Mouse (Mus musculus): ENCODE data around the gene Socs7. TPM values are rescaled to one million over a fixed set of nuclear protein-coding genes. Genes with fewer than 3 reads are reported as not detected.

The Socs7 gene
- total RNA-seq, 1 experiment: 14.5 TPM

DNA sequence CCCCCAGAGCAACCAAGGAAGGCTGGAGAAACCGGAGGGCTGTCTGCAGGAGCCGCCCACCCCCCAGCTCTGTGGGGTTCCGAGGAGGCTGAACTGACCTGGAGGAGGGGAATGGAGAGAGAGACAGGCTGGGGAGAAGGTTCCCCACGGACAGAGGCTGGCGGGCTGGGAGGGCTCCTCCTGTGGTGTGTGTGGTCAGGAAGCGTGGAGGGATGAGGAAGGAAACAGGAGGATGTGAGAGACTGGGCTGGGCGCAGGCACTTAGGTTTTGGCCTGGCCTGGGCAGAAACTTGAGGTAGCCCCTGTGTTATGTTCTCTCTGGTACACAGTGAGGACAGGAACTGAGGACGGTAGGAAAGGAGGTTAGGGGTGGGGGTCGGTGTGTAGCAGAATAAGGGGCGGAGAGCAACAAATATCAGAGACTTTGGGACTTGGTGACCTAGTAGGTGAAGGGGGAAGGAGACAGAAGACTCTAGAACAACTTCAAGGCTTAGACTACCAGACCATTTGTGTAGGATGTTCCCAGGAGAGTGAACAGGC is 50.5 kb downstream of the Socs7 start:
- in situ Hi-C loops (cut with MboI; ENCODE audit: low sequenced_read_pairs in 2 of 2, unreplicated experiment in 2 of 2): no loop called here
- Histone ChIP-seq H3K4me3 (ENCODE audit: insufficient read depth in 1 of 2, low read depth in 1 of 2, low read length in 2 of 2, poor library complexity in 1 of 2, severe bottlenecking in 1 of 2) (peak overlapping the region; percentile 41 to 56), H3K9ac (ENCODE audit: insufficient read depth, low read depth, low read length, poor library complexity, severe bottlenecking) (peak overlapping the region; percentile 72; the same call in 1 of the 2 replicates), H3K9me3 (ENCODE audit: control insufficient read depth, insufficient read depth, low read depth, low read length) (no peaks in the 10 kb centered on the region), H3K36me3 (ENCODE audit: control insufficient read depth, insufficient read depth, low read length, poor library complexity, severe bottlenecking) (no peaks in the 10 kb centered on the region; the same call in 1 of the 2 replicates), H3K27ac (ENCODE audit: insufficient read depth, low read depth, low read length, poor library complexity, severe bottlenecking) (peak overlapping the region; percentile 89), H3K4me1 (ENCODE audit: control insufficient read depth in 2 of 2, insufficient read depth in 2 of 2, low read length in 2 of 2, poor library complexity in 1 of 2) (peaks cover 16 to 38% of the 10 kb centered on the region in 2 experiments)
- no peak for DNase-seq (ENCODE audit: low read depth, low spot score)
- TF ChIP-seq HCFC1 (IDR thresholded peaks at IDR 0.05; ENCODE audit: borderline replicate concordance, insufficient read depth, low read length) (no peak), ZNF384 (IDR thresholded peaks at IDR 0.05; ENCODE audit: low read depth, low read length) (no peak), CHD2 (IDR thresholded peaks at IDR 0.05; ENCODE audit: low read depth, low read length) (no peak), ZC3H11A (IDR thresholded peaks at IDR 0.05; ENCODE audit: borderline replicate concordance, low read depth, low read length) (no peak), MAFK (IDR thresholded peaks at IDR 0.05; ENCODE audit: insufficient read depth, low read depth, low read length) (no peak)

DNA sequence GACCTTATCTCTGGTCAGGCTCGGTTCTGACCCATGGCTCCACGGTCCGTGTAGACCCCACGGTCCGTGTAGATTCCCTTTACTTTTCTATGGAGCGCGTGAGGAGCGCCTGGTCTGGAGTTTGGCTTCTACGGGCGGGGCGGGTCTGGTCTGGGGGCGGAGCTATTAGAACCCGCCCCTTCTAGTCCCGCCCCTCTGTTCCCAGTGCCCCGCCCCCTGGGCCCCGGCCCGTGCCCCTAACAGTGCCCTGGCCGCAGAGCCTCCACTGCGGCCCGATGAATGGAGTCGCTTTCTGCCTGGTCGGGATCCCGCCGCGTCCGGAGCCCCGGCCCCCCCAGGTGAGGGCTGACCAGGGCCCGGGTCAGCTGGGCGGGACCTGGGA is 53.0 kb downstream of the Socs7 start, which contains the start of gene Arhgap23:
TSS of gene Arhgap23 (plus strand) at position 204 of the 382 bp plus-strand sequence.
- in situ Hi-C loops (cut with MboI; ENCODE audit: low sequenced_read_pairs in 2 of 2, unreplicated experiment in 2 of 2): no loop called here
- TF ChIP-seq HCFC1 (IDR thresholded peaks at IDR 0.05; ENCODE audit: borderline replicate concordance, insufficient read depth, low read length) (no peak), ZC3H11A (IDR thresholded peaks at IDR 0.05; ENCODE audit: borderline replicate concordance, low read depth, low read length) (no peak), CHD2 (IDR thresholded peaks at IDR 0.05; ENCODE audit: low read depth, low read length) (no peak), ZNF384 (IDR thresholded peaks at IDR 0.05; ENCODE audit: low read depth, low read length) (no peak), MAFK (IDR thresholded peaks at IDR 0.05; ENCODE audit: insufficient read depth, low read depth, low read length) (no peak)
- DNase-seq (ENCODE audit: low read depth, low spot score): no peak
- Histone ChIP-seq H3K4me1 (ENCODE audit: control insufficient read depth in 2 of 2, insufficient read depth in 2 of 2, low read length in 2 of 2, poor library complexity in 1 of 2) (peaks cover 16 to 41% of the 10 kb centered on the region in 2 experiments), H3K27ac (ENCODE audit: insufficient read depth, low read depth, low read length, poor library complexity, severe bottlenecking) (peak within 1 kb of the TSS; percentile 71), H3K4me3 (ENCODE audit: insufficient read depth in 1 of 2, low read depth in 1 of 2, low read length in 2 of 2, poor library complexity in 1 of 2, severe bottlenecking in 1 of 2) (peak within 1 kb of the TSS; percentile 91 to 93), H3K36me3 (ENCODE audit: control insufficient read depth, insufficient read depth, low read length, poor library complexity, severe bottlenecking) (peaks cover 2% of the 10 kb centered on the region; the same call in 1 of the 2 replicates), H3K9ac (ENCODE audit: insufficient read depth, low read depth, low read length, poor library complexity, severe bottlenecking) (peak within 1 kb of the TSS; percentile 79), H3K9me3 (ENCODE audit: control insufficient read depth, insufficient read depth, low read depth, low read length) (no peaks in the 10 kb centered on the region)

DNA sequence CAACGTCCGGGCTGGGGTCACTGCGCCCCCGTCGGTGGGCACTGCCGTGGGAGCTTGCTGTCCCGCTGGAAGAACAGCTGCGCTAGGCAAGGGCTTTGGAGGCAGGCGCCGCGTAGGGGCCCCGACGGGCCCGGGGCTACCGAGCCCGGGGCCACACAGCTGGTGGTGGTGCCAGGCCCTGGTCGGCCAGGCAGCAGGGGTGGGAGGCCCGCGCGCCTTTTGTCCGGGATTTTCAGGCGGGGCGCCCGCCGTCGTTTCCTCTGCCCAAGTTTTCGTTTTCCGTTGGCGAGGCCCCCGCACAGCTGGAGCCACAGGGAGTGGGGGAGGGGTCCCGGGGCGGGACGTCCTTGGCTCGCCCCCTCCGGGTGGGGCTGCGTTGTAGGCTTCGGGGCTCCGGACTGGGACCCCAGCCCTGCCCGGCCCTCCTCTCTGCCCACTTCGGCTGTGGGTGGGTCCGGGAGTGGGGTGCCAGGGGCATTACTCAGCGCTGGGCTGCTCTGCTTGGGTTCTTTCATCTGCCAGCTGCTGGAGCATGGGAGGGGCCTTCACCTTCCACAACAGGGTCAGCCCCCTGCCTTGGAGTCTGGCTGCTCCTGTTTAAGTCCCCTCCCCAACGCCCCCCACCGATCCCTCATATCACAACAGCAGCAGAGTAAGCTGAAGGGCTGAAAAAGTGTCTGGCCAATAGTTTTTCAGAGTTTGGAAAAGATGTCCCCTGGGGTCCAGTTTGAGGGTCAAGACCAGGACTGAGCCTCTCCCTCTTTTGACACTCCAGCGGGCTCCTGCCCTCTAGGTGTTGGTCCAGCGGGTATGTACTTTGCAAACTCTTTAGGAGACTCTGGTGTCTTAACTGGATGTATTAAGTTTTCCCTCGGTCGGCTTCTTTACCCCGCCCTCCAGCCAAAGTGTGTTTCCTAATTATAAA is 53.6 kb downstream of the Socs7 start:
- no peak for TF ChIP-seq HCFC1 (IDR thresholded peaks at IDR 0.05; ENCODE audit: borderline replicate concordance, insufficient read depth, low read length)
- TF ChIP-seq MAFK (IDR thresholded peaks at IDR 0.05; ENCODE audit: insufficient read depth, low read depth, low read length): no peak
- no peak for TF ChIP-seq ZC3H11A (IDR thresholded peaks at IDR 0.05; ENCODE audit: borderline replicate concordance, low read depth, low read length)
- no peak for TF ChIP-seq CHD2 (IDR thresholded peaks at IDR 0.05; ENCODE audit: low read depth, low read length)
- TF ChIP-seq ZNF384 (IDR thresholded peaks at IDR 0.05; ENCODE audit: low read depth, low read length): no peak
- Histone ChIP-seq H3K9ac (ENCODE audit: insufficient read depth, low read depth, low read length, poor library complexity, severe bottlenecking) (peak overlapping the region; percentile 79), H3K4me3 (ENCODE audit: insufficient read depth in 1 of 2, low read depth in 1 of 2, low read length in 2 of 2, poor library complexity in 1 of 2, severe bottlenecking in 1 of 2) (peak overlapping the region; percentile 91 to 93), H3K9me3 (ENCODE audit: control insufficient read depth, insufficient read depth, low read depth, low read length) (no peaks in the 10 kb centered on the region), H3K36me3 (ENCODE audit: control insufficient read depth, insufficient read depth, low read length, poor library complexity, severe bottlenecking) (peaks cover 2% of the 10 kb centered on the region; the same call in 1 of the 2 replicates), H3K27ac (ENCODE audit: insufficient read depth, low read depth, low read length, poor library complexity, severe bottlenecking) (peak overlapping the region; percentile 71), H3K4me1 (ENCODE audit: control insufficient read depth in 2 of 2, insufficient read depth in 2 of 2, low read length in 2 of 2, poor library complexity in 1 of 2) (peaks cover 16 to 39% of the 10 kb centered on the region in 2 experiments)
- in situ Hi-C loops (cut with MboI; ENCODE audit: low sequenced_read_pairs in 2 of 2, unreplicated experiment in 2 of 2): no loop called here
- no peak for DNase-seq (ENCODE audit: low read depth, low spot score)

DNA sequence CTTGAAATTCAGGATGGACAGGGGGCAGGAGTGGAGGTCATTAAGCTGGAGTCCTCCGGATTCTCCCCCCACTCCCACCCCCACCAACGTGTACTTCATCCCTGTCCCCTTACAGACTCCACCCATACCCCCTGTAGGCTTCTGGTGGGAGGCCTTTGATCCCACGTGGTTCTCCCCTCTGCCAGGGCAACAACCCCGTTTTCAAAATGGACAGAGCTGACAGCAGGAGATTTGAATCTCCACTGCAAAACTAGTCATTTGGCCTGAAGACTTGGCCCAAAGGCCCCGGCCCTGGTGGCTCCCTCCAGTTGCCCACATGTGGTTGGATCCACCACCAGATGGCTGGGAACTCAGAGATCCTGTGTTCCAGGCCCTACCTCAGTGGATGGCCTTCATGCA is 54.3 kb downstream of the Socs7 start:
- no peak for DNase-seq (ENCODE audit: low read depth, low spot score)
- Histone ChIP-seq H3K27ac (ENCODE audit: insufficient read depth, low read depth, low read length, poor library complexity, severe bottlenecking) (peak overlapping the region; percentile 33; the same call in 1 of the 2 replicates), H3K9ac (ENCODE audit: insufficient read depth, low read depth, low read length, poor library complexity, severe bottlenecking) (peak overlapping the region; percentile 79; the same call in 1 of the 2 replicates), H3K4me3 (ENCODE audit: insufficient read depth in 1 of 2, low read depth in 1 of 2, low read length in 2 of 2, poor library complexity in 1 of 2, severe bottlenecking in 1 of 2) (peak overlapping the region; percentile 91 to 93), H3K36me3 (ENCODE audit: control insufficient read depth, insufficient read depth, low read length, poor library complexity, severe bottlenecking) (peaks cover 2% of the 10 kb centered on the region; the same call in 1 of the 2 replicates), H3K4me1 (ENCODE audit: control insufficient read depth in 2 of 2, insufficient read depth in 2 of 2, low read length in 2 of 2, poor library complexity in 1 of 2) (peaks cover 13 to 36% of the 10 kb centered on the region in 2 experiments), H3K9me3 (ENCODE audit: control insufficient read depth, insufficient read depth, low read depth, low read length) (no peaks in the 10 kb centered on the region)
- TF ChIP-seq ZNF384 (IDR thresholded peaks at IDR 0.05; ENCODE audit: low read depth, low read length): no peak
- TF ChIP-seq MAFK (IDR thresholded peaks at IDR 0.05; ENCODE audit: insufficient read depth, low read depth, low read length): no peak
- no peak for TF ChIP-seq ZC3H11A (IDR thresholded peaks at IDR 0.05; ENCODE audit: borderline replicate concordance, low read depth, low read length)
- no peak for TF ChIP-seq CHD2 (IDR thresholded peaks at IDR 0.05; ENCODE audit: low read depth, low read length)
- no peak for TF ChIP-seq HCFC1 (IDR thresholded peaks at IDR 0.05; ENCODE audit: borderline replicate concordance, insufficient read depth, low read length)
- in situ Hi-C loops (cut with MboI; ENCODE audit: low sequenced_read_pairs in 2 of 2, unreplicated experiment in 2 of 2): no loop called here
